Mouse (Mus musculus) stomach, embryonic 16.5 days (tissue): ENCODE measurements around the gene Uqcr11. TPM values are rescaled to one million over a fixed set of nuclear protein-coding genes. Genes with fewer than 3 reads are reported as not detected.

Experiments
- ATAC-seq: fragments of 200-750 bp; cut with Nextera tagmentation; 2 replicates; pipeline ENCODE4 v1.8.0; 2017; ENCODE audit warnings: moderate number of reproducible peaks, moderate TSS enrichment; ENCODE audit not compliant: insufficient read depth, low FRiP score
- H3K27ac ChIP-seq: fragments of 300-500 bp; sonication (generic); 2 replicates; pipeline ENCODE4 v1.5.1; 2014; ENCODE audit warnings: low read length
- H3K27me3 ChIP-seq: fragments of 300-500 bp; sonication (generic); 2 replicates; pipeline ENCODE4 v1.6.1; 2014; ENCODE audit warnings: low read length, control low read depth, mixed read lengths; ENCODE audit not compliant: control insufficient read depth, insufficient read depth
- H3K36me3 ChIP-seq: fragments of 300-500 bp; sonication (generic); 2 replicates; pipeline ENCODE4 v1.6.1; 2014; ENCODE audit warnings: low read length; ENCODE audit not compliant: control insufficient read depth, insufficient read depth
- H3K4me1 ChIP-seq: fragments of 300-500 bp; sonication (generic); 2 replicates; pipeline ENCODE4 v1.6.1; 2014; ENCODE audit warnings: low read length, control low read depth, mixed read lengths; ENCODE audit not compliant: control insufficient read depth, insufficient read depth
- H3K4me2 ChIP-seq: fragments of 300-500 bp; sonication (generic); 2 replicates; pipeline ENCODE4 v1.6.1; 2014; ENCODE audit warnings: low read depth, low read length, mixed read lengths
- H3K4me3 ChIP-seq: fragments of 300-500 bp; sonication (generic); replicated peaks from 2 replicates; pipeline ENCODE4 v1.5.1; 2014; ENCODE audit warnings: mild to moderate bottlenecking, low read length
- H3K9ac ChIP-seq: fragments of 300-500 bp; sonication (generic); 2 replicates; pipeline ENCODE4 v1.6.1; 2014; ENCODE audit warnings: low read length
- H3K9me3 ChIP-seq: fragments of 300-500 bp; sonication (generic); replicated peaks from 2 replicates; pipeline ENCODE4 v1.6.1; 2016; ENCODE audit warnings: low read length, control low read depth; ENCODE audit not compliant: control insufficient read depth
- WGBS: fragments of 180-500 bp; shearing (Covaris S2); extraction: QIAGEN DNeasy Blood & Tissue Kit; methylation state at CpG from one replicate; pipeline ENCODE4 v1.1.7; 2014; 5-methylcytosine and 5-hydroxymethylcytosine counted together
- polyA plus RNA-seq: library from polyadenylated mRNA; unstranded; fragments of >200 nt; fragmentation: Nextera tagmentation; extraction: Ambion mirVana; gene quantifications from 2 replicates; pipeline ENCODE4 v1.2.1, GENCODE M21; 2015

Gene Uqcr11
- polyA plus RNA-seq, result 669 and 707 TPM in 2 replicates

DNA sequence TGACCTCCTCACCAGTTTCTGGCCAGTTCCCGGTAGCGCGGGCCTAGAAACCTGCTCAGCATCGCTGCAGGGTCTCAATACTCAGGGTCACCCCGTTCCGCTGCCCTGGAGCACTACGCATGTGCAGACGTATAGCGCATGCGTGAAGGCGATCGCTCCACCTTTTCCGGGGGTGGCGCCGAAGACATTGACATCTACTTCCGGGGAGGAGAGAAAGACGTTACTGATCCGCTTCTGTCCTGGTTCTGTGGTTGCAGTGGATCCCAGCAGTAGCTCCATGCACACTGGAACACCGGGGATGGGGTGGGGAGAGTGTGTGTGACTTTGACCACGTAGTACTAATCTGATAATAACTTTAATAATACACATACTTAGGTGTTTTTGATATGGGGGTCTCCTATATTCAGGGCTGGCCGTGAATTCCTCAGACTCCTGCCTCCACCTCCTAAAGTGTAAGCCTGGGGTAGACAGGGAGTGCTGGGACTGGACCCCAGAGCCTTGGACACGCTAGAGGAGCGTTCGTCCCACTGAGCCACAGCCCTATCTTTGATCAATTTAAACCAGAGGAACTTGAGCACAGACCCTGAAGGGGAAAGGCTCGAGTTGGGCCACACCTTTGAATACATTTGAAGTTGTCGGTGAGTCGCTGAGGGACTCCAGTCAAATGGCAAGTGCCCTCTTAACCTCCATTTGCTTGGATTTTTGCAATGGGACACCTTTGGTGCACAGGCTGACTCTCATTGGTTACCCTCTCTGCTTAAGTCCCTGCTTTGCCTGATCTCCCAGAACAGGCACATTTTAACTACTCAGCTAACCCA, at the start of gene Uqcr11:
Gene Uqcr11 (minus strand): TSS at position 147 of the 818 bp plus-strand sequence.
- Histone ChIP-seq H3K9ac (peak within 1 kb of the TSS; percentile 86), H3K27me3 (no peaks in the 10 kb centered on the region), H3K36me3 (peaks cover 36% of the 10 kb centered on the region), H3K27ac (peak within 1 kb of the TSS; percentile 81), H3K4me2 (peak within 1 kb of the TSS; percentile 89), H3K4me3 (peak within 1 kb of the TSS; percentile 75), H3K4me1 (peaks cover 23% of the 10 kb centered on the region), H3K9me3 (no peaks in the 10 kb centered on the region)
- peak; percentile 85 for ATAC-seq
- under 1% methylated on average over 27 of the region's 27 CpGs for WGBS

DNA sequence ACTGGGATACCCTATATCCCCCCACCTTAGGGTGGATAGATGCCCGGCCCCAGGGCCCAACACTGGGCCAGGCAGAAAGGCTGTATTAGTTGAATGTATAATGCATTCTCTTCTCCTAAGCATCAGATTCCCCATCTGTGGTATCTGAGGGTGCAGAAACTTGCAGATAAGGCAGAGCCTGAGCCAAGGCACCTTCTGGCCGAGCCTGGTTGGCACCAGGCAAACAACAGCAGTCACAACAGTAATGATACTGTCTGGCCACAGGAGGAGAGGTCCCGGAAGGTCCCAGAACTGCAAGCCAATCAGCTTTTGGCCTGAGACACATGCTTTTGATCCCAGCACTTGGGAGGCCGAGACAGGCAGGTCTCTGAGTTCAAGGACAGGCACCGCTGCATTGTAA, 49.1 kb upstream of the Uqcr11 start:
- no peak for ATAC-seq
- Histone ChIP-seq H3K27me3 (no peaks in the 10 kb centered on the region), H3K4me3 (no peak overlapping the region), H3K9ac (no peak overlapping the region), H3K4me1 (no peaks in the 10 kb centered on the region), H3K4me2 (no peak overlapping the region), H3K9me3 (no peaks in the 10 kb centered on the region), H3K36me3 (no peaks in the 10 kb centered on the region), H3K27ac (no peak overlapping the region)
- WGBS, result 85% methylated on average over 5 of the region's 5 CpGs

DNA sequence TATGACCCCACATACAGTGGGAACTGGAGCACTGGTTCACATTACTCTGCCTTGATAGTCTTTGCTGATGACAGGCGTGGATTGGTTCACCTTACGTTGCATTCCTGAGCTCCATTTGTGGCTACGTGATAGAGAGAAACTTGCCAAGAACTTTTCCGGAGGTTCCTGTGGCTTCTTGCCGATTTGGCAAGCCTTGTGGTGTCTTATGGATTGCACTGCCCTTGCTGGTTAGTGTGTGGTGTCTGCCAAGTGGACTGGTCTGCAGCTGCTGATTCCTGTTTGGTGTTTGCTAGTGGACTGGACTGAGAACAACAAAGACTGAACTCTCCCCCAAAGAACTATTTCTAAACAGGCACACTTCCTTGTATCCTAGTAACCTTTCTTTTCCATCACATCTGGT, 48.2 kb upstream of the Uqcr11 start:
- H3K27ac ChIP-seq, result no peak overlapping the region
- no peak overlapping the region for H3K4me2 ChIP-seq
- no peak overlapping the region for H3K4me3 ChIP-seq
- H3K4me1 ChIP-seq, result peaks cover 3% of the 10 kb centered on the region; the same call in 1 of the 2 replicates
- no peak overlapping the region for H3K9ac ChIP-seq
- 82% methylated on average over 5 of the region's 5 CpGs for WGBS
- H3K9me3 ChIP-seq, result no peaks in the 10 kb centered on the region
- no peaks in the 10 kb centered on the region for H3K36me3 ChIP-seq
- ATAC-seq, result no peak
- H3K27me3 ChIP-seq, result no peaks in the 10 kb centered on the region

DNA sequence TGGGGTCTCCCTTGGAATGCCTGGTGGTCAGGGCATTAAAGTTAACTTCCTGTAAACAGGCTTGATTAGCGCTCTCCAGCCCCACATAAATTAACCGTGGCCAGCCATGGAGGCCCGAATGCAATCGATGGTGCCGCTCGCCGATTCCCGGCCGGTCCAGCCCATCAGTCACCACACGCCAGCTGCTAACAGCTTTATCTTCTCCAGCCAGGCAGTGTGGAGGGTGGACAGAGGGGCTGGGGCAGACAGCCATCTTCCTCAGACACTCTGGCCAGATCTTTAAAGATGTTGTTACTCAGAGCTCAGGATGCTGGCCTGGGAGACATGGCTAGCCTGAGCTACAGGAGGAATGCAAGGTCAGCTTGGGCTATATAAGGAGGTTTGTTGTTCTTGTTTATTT, 47.0 kb upstream of the Uqcr11 start:
- no peaks in the 10 kb centered on the region for H3K27me3 ChIP-seq
- WGBS, result 50% methylated on average over 10 of the region's 10 CpGs
- no peak overlapping the region for H3K4me3 ChIP-seq

DNA sequence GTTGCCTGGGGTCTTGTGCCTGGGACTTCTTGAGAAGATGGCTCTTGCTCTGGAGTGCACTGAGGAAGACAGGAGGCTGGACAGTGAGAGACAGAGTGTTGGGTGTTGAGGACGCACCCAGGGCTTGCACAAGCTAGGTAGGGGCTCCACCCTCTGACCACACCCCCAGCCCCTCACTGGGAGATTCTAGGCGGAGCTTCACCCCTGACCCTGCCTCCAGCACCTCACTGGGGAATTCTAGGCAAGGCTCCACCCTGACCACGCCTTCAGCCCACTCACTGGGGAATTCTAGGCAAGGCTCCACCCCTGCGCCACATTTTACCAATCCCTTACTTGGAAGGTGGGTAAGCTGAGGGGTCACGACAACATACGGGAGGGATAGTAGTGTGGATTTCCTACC, 44.0 kb upstream of the Uqcr11 start:
- Histone ChIP-seq H3K4me1 (peaks cover 6% of the 10 kb centered on the region; the same call in 1 of the 2 replicates), H3K27me3 (0 out of 2 replicates have a peak, but pooled peaks cover 4% of the 10 kb centered on the region), H3K9ac (no peak overlapping the region), H3K36me3 (no peaks in the 10 kb centered on the region), H3K4me3 (no peak overlapping the region), H3K27ac (no peak overlapping the region), H3K9me3 (no peaks in the 10 kb centered on the region), H3K4me2 (no peak overlapping the region)
- WGBS, result 10% methylated on average over 6 of the region's 6 CpGs
- ATAC-seq, result no peak

More for the DNA sequence above, 47.0 kb upstream of the Uqcr11 start:
- H3K27ac ChIP-seq, result no peak overlapping the region
- H3K9ac ChIP-seq, result no peak overlapping the region
- ATAC-seq, result no peak
- H3K4me1 ChIP-seq, result peaks cover 3% of the 10 kb centered on the region; the same call in 1 of the 2 replicates
- no peak overlapping the region for H3K4me2 ChIP-seq
- no peaks in the 10 kb centered on the region for H3K9me3 ChIP-seq
- H3K36me3 ChIP-seq, result no peaks in the 10 kb centered on the region

DNA sequence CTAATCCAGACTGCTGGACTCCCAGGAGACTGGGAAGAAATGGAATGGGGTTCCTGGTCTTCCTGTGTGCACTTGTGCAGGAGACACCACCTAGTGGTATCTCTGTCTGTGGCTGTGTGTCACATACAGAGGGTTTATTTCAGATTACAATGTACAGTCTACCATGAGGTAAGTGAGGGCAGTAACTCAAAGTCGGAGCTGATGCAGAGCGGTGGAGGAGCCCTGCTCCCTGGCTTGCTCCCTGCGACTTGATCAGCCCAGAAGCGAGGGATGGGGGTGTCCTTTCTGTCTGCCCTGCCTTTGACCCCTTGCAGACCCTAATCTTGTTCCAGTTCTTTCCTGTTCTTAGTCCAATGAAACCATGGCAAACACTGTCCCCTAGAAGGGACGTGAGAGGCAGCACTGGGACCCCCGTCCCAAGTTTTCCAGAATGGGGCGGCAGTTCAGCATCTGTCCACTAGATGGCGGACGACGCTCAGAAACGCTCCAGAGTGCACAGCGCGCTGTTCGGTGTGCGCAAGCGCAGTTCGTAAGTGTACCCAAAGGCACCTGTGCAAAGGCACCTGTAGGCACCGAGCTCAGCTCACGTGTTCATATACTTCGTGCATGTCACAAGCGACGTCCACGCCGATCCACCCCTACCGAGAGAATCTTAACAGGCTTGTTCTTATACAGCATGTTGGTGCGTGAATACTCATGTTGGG, 39.4 kb upstream of the Uqcr11 start:
- Histone ChIP-seq H3K36me3 (no peaks in the 10 kb centered on the region), H3K27ac (no peak overlapping the region), H3K4me1 (peaks cover 10% of the 10 kb centered on the region), H3K4me3 (0 out of 2 replicates have a peak overlapping the region, but pooled peaks have one; percentile 13), H3K9me3 (no peaks in the 10 kb centered on the region), H3K27me3 (0 out of 2 replicates have a peak, but pooled peaks cover 4% of the 10 kb centered on the region), H3K9ac (no peak overlapping the region), H3K4me2 (no peak overlapping the region)
- peak; percentile 85 for ATAC-seq
- WGBS, result 8% methylated on average over 26 of the region's 26 CpGs

DNA sequence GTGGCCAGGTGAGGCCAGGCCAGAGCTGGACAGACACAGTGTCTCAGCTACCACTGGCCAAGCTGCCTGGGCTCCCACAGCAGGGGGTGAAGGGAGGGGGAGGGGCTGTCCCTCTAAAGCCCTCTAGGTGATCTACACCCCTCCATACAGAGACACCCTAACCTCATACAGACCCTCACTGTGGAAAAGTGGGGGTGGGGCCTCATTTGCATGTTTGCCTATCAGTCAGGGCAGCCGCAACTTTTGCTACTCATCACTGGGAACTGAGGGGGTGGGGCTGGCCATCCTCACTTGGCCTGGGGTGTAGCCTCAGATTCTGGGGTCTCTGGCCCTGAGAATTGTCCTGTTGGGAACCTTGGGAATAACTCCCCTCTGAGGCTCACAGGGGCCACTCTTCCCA, 38.4 kb upstream of the Uqcr11 start:
- WGBS, result 73% methylated on average over 1 of the region's 1 CpGs
- H3K9me3 ChIP-seq, result no peaks in the 10 kb centered on the region
- ATAC-seq, result no peak

DNA sequence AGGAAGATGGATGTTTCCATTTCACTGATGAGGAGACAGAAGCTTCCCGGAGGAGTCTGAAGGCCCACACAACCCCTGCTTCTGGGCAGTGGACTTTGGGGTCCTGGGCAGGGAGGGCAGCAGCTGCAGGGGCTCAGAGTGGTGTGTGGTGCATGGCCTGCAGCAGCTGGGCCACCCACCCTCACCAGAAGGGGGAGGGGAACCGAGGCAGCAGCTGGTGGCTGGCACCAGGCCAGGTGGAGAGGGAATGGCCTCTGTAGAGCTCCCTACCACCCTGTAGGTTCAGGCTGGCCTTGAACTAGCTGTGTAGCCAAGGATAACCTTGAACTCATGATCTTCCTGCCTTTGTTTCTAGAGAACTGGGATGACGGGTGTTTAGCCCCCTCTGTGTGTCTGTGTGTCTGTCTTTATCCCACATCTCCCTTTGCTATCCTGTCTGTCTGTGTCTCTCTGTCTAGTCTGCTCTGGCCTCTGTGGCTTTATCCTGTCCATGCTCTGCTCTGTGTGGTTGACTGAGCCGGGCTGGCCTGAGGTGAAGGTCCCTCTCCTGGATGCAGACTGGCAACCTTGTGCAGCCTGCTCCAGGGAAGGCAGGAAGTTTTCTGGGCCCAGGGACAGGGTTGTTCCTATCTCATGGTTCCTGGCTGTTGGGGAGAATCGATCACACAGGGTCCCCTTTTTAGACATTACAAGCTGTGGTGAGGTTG, 37.9 kb upstream of the Uqcr11 start:
- peak; percentile 11; the same call in 1 of the 2 replicates for ATAC-seq
- peaks cover 7% of the 10 kb centered on the region; the same call in 1 of the 2 replicates for H3K4me1 ChIP-seq
- H3K4me3 ChIP-seq, result no peak overlapping the region
- no peaks in the 10 kb centered on the region for H3K36me3 ChIP-seq
- H3K4me2 ChIP-seq, result no peak overlapping the region
- H3K9ac ChIP-seq, result 0 out of 2 replicates have a peak overlapping the region, but pooled peaks have one; percentile 36
- 0 out of 2 replicates have a peak, but pooled peaks cover 4% of the 10 kb centered on the region for H3K27me3 ChIP-seq
- WGBS, result 40% methylated on average over 5 of the region's 5 CpGs
- no peaks in the 10 kb centered on the region for H3K9me3 ChIP-seq
- H3K27ac ChIP-seq, result no peak overlapping the region

More for the DNA sequence above, 38.4 kb upstream of the Uqcr11 start:
- Histone ChIP-seq H3K4me1 (peaks cover 7% of the 10 kb centered on the region; the same call in 1 of the 2 replicates), H3K27me3 (0 out of 2 replicates have a peak, but pooled peaks cover 4% of the 10 kb centered on the region), H3K36me3 (no peaks in the 10 kb centered on the region), H3K4me3 (no peak overlapping the region), H3K27ac (no peak overlapping the region), H3K4me2 (no peak overlapping the region), H3K9ac (no peak overlapping the region)
